Mouse (Mus musculus) liver, postnatal 0 days (tissue): ENCODE data around the gene Tacc2.
"Not testable (repeated sequence)": the region's sequence is repeated elsewhere in the genome, so short reads cannot be mapped to it uniquely, and the experiment has no call there.

Experiments used
- CTCF ChIP-seq: sonication (generic); IDR thresholded peaks from 2 replicates; pipeline ENCODE4 v1.5.1; 2016; ENCODE audit warnings: antibody characterized with exemption, low read depth
- EP300 ChIP-seq: IDR thresholded peaks from 2 replicates; pipeline ENCODE4 v1.6.1; 2016; ENCODE audit warnings: antibody characterized with exemption, low read depth, mild to moderate bottlenecking

- TF ChIP-seq EP300, CTCF: not testable (repeated sequence)
Observed at GRCm38 (mm10) chr7:130593375-130594239, 16.4 kb downstream of the Tacc2 start.
